Mouse (Mus musculus): ENCODE results near the gene Adamts18. TPM values are rescaled to one million over a fixed set of nuclear protein-coding genes. Genes with fewer than 3 reads are reported as not detected.

Gene Adamts18
- polyA plus RNA-seq (2012; fragmentation: generic; extraction: Trizol) = not detected
- long read RNA-seq, experiment 1 = 0 reads
- long read RNA-seq, experiment 2 = 0 reads

- Histone ChIP-seq H3K36me3 (ENCODE audit: control insufficient read depth, insufficient read depth) (no peaks in the 10 kb centered on the region), H3K79me2 (ENCODE audit: control insufficient read depth, insufficient read depth) (no peaks in the 10 kb centered on the region), H3ac (ENCODE audit: control insufficient read depth, insufficient read length, low read depth) (no peak within 1 kb of the TSS), H3K27me3 (ENCODE audit: control insufficient read depth, insufficient read depth, insufficient read length) (no peaks in the 10 kb centered on the region), H3K79me3 (ENCODE audit: low read depth) (no peaks in the 10 kb centered on the region), H3K4me3 (ENCODE audit: insufficient read depth, poor library complexity, severe bottlenecking) (no peak within 1 kb of the TSS)
- TF ChIP-seq CTCF (IDR thresholded peaks at IDR 0.05; ENCODE audit: control insufficient read depth, insufficient read depth, insufficient read length) (no peak), FOSL1 (IDR thresholded peaks at IDR 0.05; ENCODE audit: insufficient read depth, low read length, poor library complexity, severe bottlenecking) (no peak), MYOG (IDR thresholded peaks at IDR 0.05; ENCODE audit: control insufficient read depth, extremely low read depth, insufficient read length) (no peak), USF1 (IDR thresholded peaks at IDR 0.05; ENCODE audit: low read depth) (no peak), CEBPB (IDR thresholded peaks at IDR 0.05; ENCODE audit: low read depth) (no peak), MAX (IDR thresholded peaks at IDR 0.05) (no peak), MYOD1 (IDR thresholded peaks at IDR 0.05; ENCODE audit: control insufficient read depth, insufficient read length, low read depth) (no peak)
These were observed at the start of gene Adamts18 for GRCm38 (mm10) chr8:113848653-113849135. Gene Adamts18 (minus strand): TSS chr8:113848738.

GRCm38 (mm10) chr8:113896446-113896845 is 47.9 kb upstream of the Adamts18 start:
- H3K79me2 ChIP-seq (ENCODE audit: control insufficient read depth, insufficient read depth) = no peaks in the 10 kb centered on the region
- H3K79me3 ChIP-seq (ENCODE audit: low read depth) = no peaks in the 10 kb centered on the region
- H3K36me3 ChIP-seq (ENCODE audit: control insufficient read depth, insufficient read depth) = no peaks in the 10 kb centered on the region
- no peak overlapping the region for H3ac ChIP-seq (ENCODE audit: control insufficient read depth, insufficient read length, low read depth)
- H3K4me3 ChIP-seq (ENCODE audit: insufficient read depth, poor library complexity, severe bottlenecking) = no peak overlapping the region
- H3K27me3 ChIP-seq (ENCODE audit: control insufficient read depth, insufficient read depth, insufficient read length) = no peaks in the 10 kb centered on the region
- TF ChIP-seq MAX (IDR thresholded peaks at IDR 0.05) (no peak), MYOD1 (IDR thresholded peaks at IDR 0.05; ENCODE audit: control insufficient read depth, insufficient read length, low read depth) (no peak), USF1 (IDR thresholded peaks at IDR 0.05; ENCODE audit: low read depth) (no peak), CTCF (IDR thresholded peaks at IDR 0.05; ENCODE audit: control insufficient read depth, insufficient read depth, insufficient read length) (no peak), CEBPB (IDR thresholded peaks at IDR 0.05; ENCODE audit: low read depth) (no peak), FOSL1 (IDR thresholded peaks at IDR 0.05; ENCODE audit: insufficient read depth, low read length, poor library complexity, severe bottlenecking) (no peak), MYOG (IDR thresholded peaks at IDR 0.05; ENCODE audit: control insufficient read depth, extremely low read depth, insufficient read length) (no peak)

GRCm38 (mm10) chr8:113891376-113891775 is 42.8 kb upstream of the Adamts18 start:
- Histone ChIP-seq H3K79me2 (ENCODE audit: control insufficient read depth, insufficient read depth) (no peaks in the 10 kb centered on the region), H3K36me3 (ENCODE audit: control insufficient read depth, insufficient read depth) (no peaks in the 10 kb centered on the region), H3ac (ENCODE audit: control insufficient read depth, insufficient read length, low read depth) (no peak overlapping the region), H3K27me3 (ENCODE audit: control insufficient read depth, insufficient read depth, insufficient read length) (no peaks in the 10 kb centered on the region), H3K4me3 (ENCODE audit: insufficient read depth, poor library complexity, severe bottlenecking) (no peak overlapping the region), H3K79me3 (ENCODE audit: low read depth) (no peaks in the 10 kb centered on the region)
- no peak for TF ChIP-seq FOSL1 (IDR thresholded peaks at IDR 0.05; ENCODE audit: insufficient read depth, low read length, poor library complexity, severe bottlenecking)
- TF ChIP-seq CEBPB (IDR thresholded peaks at IDR 0.05; ENCODE audit: low read depth) = no peak
- no peak for TF ChIP-seq MAX (IDR thresholded peaks at IDR 0.05)
- no peak for TF ChIP-seq MYOG (IDR thresholded peaks at IDR 0.05; ENCODE audit: control insufficient read depth, extremely low read depth, insufficient read length)
- TF ChIP-seq CTCF (IDR thresholded peaks at IDR 0.05; ENCODE audit: control insufficient read depth, insufficient read depth, insufficient read length) = no peak
- no peak for TF ChIP-seq MYOD1 (IDR thresholded peaks at IDR 0.05; ENCODE audit: control insufficient read depth, insufficient read length, low read depth)
- TF ChIP-seq USF1 (IDR thresholded peaks at IDR 0.05; ENCODE audit: low read depth) = no peak

GRCm38 (mm10) chr8:113886509-113886908 is 38.0 kb upstream of the Adamts18 start:
- TF ChIP-seq MAX (IDR thresholded peaks at IDR 0.05) = no peak
- TF ChIP-seq USF1 (IDR thresholded peaks at IDR 0.05; ENCODE audit: low read depth) = no peak
- TF ChIP-seq MYOG (IDR thresholded peaks at IDR 0.05; ENCODE audit: control insufficient read depth, extremely low read depth, insufficient read length) = no peak
- TF ChIP-seq CEBPB (IDR thresholded peaks at IDR 0.05; ENCODE audit: low read depth) = no peak
- TF ChIP-seq FOSL1 (IDR thresholded peaks at IDR 0.05; ENCODE audit: insufficient read depth, low read length, poor library complexity, severe bottlenecking) = no peak
- no peak for TF ChIP-seq MYOD1 (IDR thresholded peaks at IDR 0.05; ENCODE audit: control insufficient read depth, insufficient read length, low read depth)
- no peak for TF ChIP-seq CTCF (IDR thresholded peaks at IDR 0.05; ENCODE audit: control insufficient read depth, insufficient read depth, insufficient read length)
- Histone ChIP-seq H3ac (ENCODE audit: control insufficient read depth, insufficient read length, low read depth) (no peak overlapping the region), H3K79me3 (ENCODE audit: low read depth) (no peaks in the 10 kb centered on the region), H3K79me2 (ENCODE audit: control insufficient read depth, insufficient read depth) (no peaks in the 10 kb centered on the region), H3K27me3 (ENCODE audit: control insufficient read depth, insufficient read depth, insufficient read length) (no peaks in the 10 kb centered on the region), H3K36me3 (ENCODE audit: control insufficient read depth, insufficient read depth) (no peaks in the 10 kb centered on the region), H3K4me3 (ENCODE audit: insufficient read depth, poor library complexity, severe bottlenecking) (no peak overlapping the region)

GRCm38 (mm10) chr8:113885101-113885500 is 36.6 kb upstream of the Adamts18 start:
- Histone ChIP-seq H3K4me3 (ENCODE audit: insufficient read depth, poor library complexity, severe bottlenecking) (no peak overlapping the region), H3K79me3 (ENCODE audit: low read depth) (no peaks in the 10 kb centered on the region), H3K27me3 (ENCODE audit: control insufficient read depth, insufficient read depth, insufficient read length) (no peaks in the 10 kb centered on the region), H3K79me2 (ENCODE audit: control insufficient read depth, insufficient read depth) (no peaks in the 10 kb centered on the region), H3K36me3 (ENCODE audit: control insufficient read depth, insufficient read depth) (no peaks in the 10 kb centered on the region), H3ac (ENCODE audit: control insufficient read depth, insufficient read length, low read depth) (no peak overlapping the region)
- TF ChIP-seq MAX (IDR thresholded peaks at IDR 0.05) (no peak), FOSL1 (IDR thresholded peaks at IDR 0.05; ENCODE audit: insufficient read depth, low read length, poor library complexity, severe bottlenecking) (no peak), MYOG (IDR thresholded peaks at IDR 0.05; ENCODE audit: control insufficient read depth, extremely low read depth, insufficient read length) (no peak), USF1 (IDR thresholded peaks at IDR 0.05; ENCODE audit: low read depth) (no peak), CTCF (IDR thresholded peaks at IDR 0.05; ENCODE audit: control insufficient read depth, insufficient read depth, insufficient read length) (no peak), CEBPB (IDR thresholded peaks at IDR 0.05; ENCODE audit: low read depth) (no peak), MYOD1 (IDR thresholded peaks at IDR 0.05; ENCODE audit: control insufficient read depth, insufficient read length, low read depth) (no peak)
